Mouse (Mus musculus): Measurements from ENCODE around the gene AC124502.3. TPM values are rescaled to one million over a fixed set of nuclear protein-coding genes. Genes with fewer than 3 reads are reported as not detected.
A peak's percentile ranks its signal among the peaks of the same experiment; 100 is the strongest.

The AC124502.3 gene
- polyA plus RNA-seq, 1 experiment, result 1.6 TPM

- Histone ChIP-seq H3K4me2 (ENCODE audit: low read depth) (peak within 1 kb of the TSS; percentile 71), H3K4me3 (no peak within 1 kb of the TSS), H3K79me2 (ENCODE audit: control insufficient read depth, insufficient read depth) (no peaks in the 10 kb centered on the region), H3K36me3 (ENCODE audit: control insufficient read depth, insufficient read depth) (peaks cover 13% of the 10 kb centered on the region), H3K27me3 (ENCODE audit: control insufficient read depth, insufficient read depth, insufficient read length) (no peaks in the 10 kb centered on the region), H3ac (ENCODE audit: control insufficient read depth, insufficient read length) (no peak within 1 kb of the TSS)
- peak; percentile 75 for TF ChIP-seq POLR2AphosphoS2 (IDR thresholded peaks at IDR 0.05; ENCODE audit: insufficient read length, low read depth)
- no peak for TF ChIP-seq SRF (IDR thresholded peaks at IDR 0.05; ENCODE audit: control insufficient read depth, insufficient read length, low read depth)
- peak; percentile 42 for TF ChIP-seq POLR2A (IDR thresholded peaks at IDR 0.05; ENCODE audit: insufficient read length, low read depth)
Observed at GRCm38 (mm10) chr19:5098363-5099143, 59.9 kb downstream of the AC124502.3 start, which contains the start of gene Cnih2. TSS of gene Cnih2 (minus strand) at chr19:5098521.

Other genes starting within 250 kb of the AC124502.3 start
- 66.4 TPM for gene Rbm4, start 245.0 kb upstream of the AC124502.3 start, polyA plus RNA-seq (2012; fragmentation: generic; extraction: Trizol)
- gene Gm21992, start 227.3 kb upstream of the AC124502.3 start, polyA plus RNA-seq (2012; fragmentation: generic; extraction: Trizol), result 8.1 TPM
- 46.8 TPM for gene Rbm14, start 227.3 kb upstream of the AC124502.3 start, polyA plus RNA-seq (2012; fragmentation: generic; extraction: Trizol)
- gene Ccs, start 199.6 kb upstream of the AC124502.3 start, polyA plus RNA-seq (2012; fragmentation: generic; extraction: Trizol), result 40.4 TPM
- 0.04 TPM for gene Ccdc87, start 199.5 kb upstream of the AC124502.3 start, polyA plus RNA-seq (2012; fragmentation: generic; extraction: Trizol)
- gene Ctsf, start 183.8 kb upstream of the AC124502.3 start, polyA plus RNA-seq (2012; fragmentation: generic; extraction: Trizol), result 6.6 TPM
- 418 TPM for gene Actn3, start 161.0 kb upstream of the AC124502.3 start, polyA plus RNA-seq (2012; fragmentation: generic; extraction: Trizol)
- 9.3 TPM for gene Zdhhc24, start 160.2 kb upstream of the AC124502.3 start, polyA plus RNA-seq (2012; fragmentation: generic; extraction: Trizol)
- 3.6 TPM for gene Bbs1, start 132.3 kb upstream of the AC124502.3 start, polyA plus RNA-seq (2012; fragmentation: generic; extraction: Trizol)
- 71.6 TPM for gene Dpp3, start 110.6 kb upstream of the AC124502.3 start, polyA plus RNA-seq (2012; fragmentation: generic; extraction: Trizol)
- gene Peli3, start 95.8 kb upstream of the AC124502.3 start, polyA plus RNA-seq (2012; fragmentation: generic; extraction: Trizol), result 0.49 TPM
- gene Mrpl11, start 76.7 kb upstream of the AC124502.3 start, polyA plus RNA-seq (2012; fragmentation: generic; extraction: Trizol), result 62.6 TPM
- 0.02 TPM for gene Npas4, start 48.6 kb upstream of the AC124502.3 start, polyA plus RNA-seq (2012; fragmentation: generic; extraction: Trizol)
- 8.7 TPM for gene Slc29a2, start 15.0 kb upstream of the AC124502.3 start, polyA plus RNA-seq (2012; fragmentation: generic; extraction: Trizol)
- 46.7 TPM for gene B4gat1, start 65 bp upstream of the AC124502.3 start, polyA plus RNA-seq (2012; fragmentation: generic; extraction: Trizol)
- 45.8 TPM for gene Brms1, start 2.5 kb downstream of the AC124502.3 start, polyA plus RNA-seq (2012; fragmentation: generic; extraction: Trizol)
- gene Rin1, start 11.6 kb downstream of the AC124502.3 start, polyA plus RNA-seq (2012; fragmentation: generic; extraction: Trizol), result 63.9 TPM
- gene Cd248, start 29.2 kb downstream of the AC124502.3 start, polyA plus RNA-seq (2012; fragmentation: generic; extraction: Trizol), result 10.4 TPM
- 10.1 TPM for gene Tmem151a, start 46.6 kb downstream of the AC124502.3 start, polyA plus RNA-seq (2012; fragmentation: generic; extraction: Trizol)
- gene Yif1a, start 49.6 kb downstream of the AC124502.3 start, polyA plus RNA-seq (2012; fragmentation: generic; extraction: Trizol), result 115 TPM
- 1.6 TPM for gene Cnih2, start 59.6 kb downstream of the AC124502.3 start, polyA plus RNA-seq (2012; fragmentation: generic; extraction: Trizol)
- gene Rab1b, start 68.2 kb downstream of the AC124502.3 start, polyA plus RNA-seq (2012; fragmentation: generic; extraction: Trizol), result 203 TPM
- gene Klc2, start 79.7 kb downstream of the AC124502.3 start, polyA plus RNA-seq (2012; fragmentation: generic; extraction: Trizol), result 56.7 TPM
- 6.5 TPM for gene Pacs1, start 234.2 kb downstream of the AC124502.3 start, polyA plus RNA-seq (2012; fragmentation: generic; extraction: Trizol)